Mouse (Mus musculus) erythroblast, embryonic 14.5 days (primary cell): ENCODE results near the gene Zfp385b.

Source experiments
- GATA1 ChIP-seq: IDR thresholded peaks from 2 replicates; pipeline ENCODE4 v1.6.1; 2012; ENCODE audit warnings: low read length, inconsistent platforms, mixed read lengths
- TAL1 ChIP-seq: IDR thresholded peaks from 3 replicates; pipeline ENCODE4 v1.6.1; 2012; ENCODE audit warnings: low read length, inconsistent platforms, mixed read lengths

DNA sequence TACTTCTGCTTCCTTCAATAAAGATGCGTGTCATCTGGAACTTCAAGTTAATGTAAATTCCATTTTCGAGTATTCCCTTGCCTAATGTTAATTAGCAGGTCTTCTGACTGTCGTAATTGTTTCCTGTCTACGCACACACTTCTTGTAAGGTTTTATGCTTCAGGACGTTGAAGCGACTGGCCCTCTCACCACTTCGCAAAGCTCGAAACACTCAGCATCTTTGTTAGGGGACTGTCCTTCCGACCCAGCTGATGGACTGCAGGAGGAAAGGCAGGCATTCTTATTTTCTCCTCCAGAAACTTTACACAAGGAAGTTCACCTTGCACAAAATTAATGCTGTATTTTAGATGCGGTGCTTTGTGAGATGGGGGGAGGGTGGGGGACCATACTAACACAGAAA, 400.0 kb downstream of the Zfp385b start:
- TF ChIP-seq GATA1 (no peak), TAL1 (no peak)
